Mouse (Mus musculus) intestine, embryonic 16.5 days (tissue): Measurements from ENCODE around the gene Fam83d. TPM values are rescaled to one million over a fixed set of nuclear protein-coding genes. Genes with fewer than 3 reads are reported as not detected.

Experiments used
- ATAC-seq: fragments of 200-750 bp; cut with Nextera tagmentation; 2 replicates; pipeline ENCODE4 v1.8.0; 2017; ENCODE audit warnings: moderate TSS enrichment, moderate library complexity
- H3K27ac ChIP-seq: fragments of 300-500 bp; sonication (generic); 2 replicates; pipeline ENCODE4 v1.5.1; 2014; ENCODE audit warnings: mild to moderate bottlenecking, low read length
- H3K27me3 ChIP-seq: fragments of 300-500 bp; sonication (generic); replicated peaks from 2 replicates; pipeline ENCODE4 v1.6.1; 2014; ENCODE audit warnings: low read length, control low read depth, mixed read lengths; ENCODE audit not compliant: control insufficient read depth, insufficient read depth
- H3K36me3 ChIP-seq: fragments of 300-500 bp; sonication (generic); 2 replicates; pipeline ENCODE4 v1.6.1; 2014; ENCODE audit warnings: low read length, control low read depth; ENCODE audit not compliant: control insufficient read depth, insufficient read depth
- H3K4me1 ChIP-seq: fragments of 300-500 bp; sonication (generic); 2 replicates; pipeline ENCODE4 v1.6.1; 2014; ENCODE audit warnings: low read length, control low read depth, mixed read lengths; ENCODE audit not compliant: control insufficient read depth, insufficient read depth
- H3K4me2 ChIP-seq: fragments of 300-500 bp; sonication (generic); 2 replicates; pipeline ENCODE4 v1.6.1; 2014; ENCODE audit warnings: low read depth, low read length, control low read depth
- H3K4me3 ChIP-seq: fragments of 300-500 bp; sonication (generic); 2 replicates; pipeline ENCODE4 v1.5.1; 2014; ENCODE audit warnings: mild to moderate bottlenecking, low read length
- H3K9ac ChIP-seq: fragments of 300-500 bp; sonication (generic); 2 replicates; pipeline ENCODE4 v1.6.1; 2014; ENCODE audit warnings: low read depth, low read length
- H3K9me3 ChIP-seq: fragments of 300-500 bp; sonication (generic); 2 replicates; pipeline ENCODE4 v1.6.1; 2016; ENCODE audit warnings: low read length, control low read depth; ENCODE audit not compliant: control insufficient read depth
- WGBS: fragments of 180-500 bp; shearing (Covaris S2); extraction: QIAGEN DNeasy Blood & Tissue Kit; methylation state at CpG from one replicate; pipeline ENCODE4 v1.1.7; 2014; 5-methylcytosine and 5-hydroxymethylcytosine counted together
- polyA plus RNA-seq: library from polyadenylated mRNA; unstranded; fragments of >200 nt; fragmentation: Nextera tagmentation; extraction: Ambion mirVana; gene quantifications from 2 replicates; pipeline ENCODE4 v1.2.1, GENCODE M21; 2015

Fam83d gene
- polyA plus RNA-seq, 1 experiment from 2014 or later: 45.0 TPM

GRCm38 (mm10) chr2:158770126-158770757 lies 2.3 kb downstream of the Fam83d start:
- Histone ChIP-seq H3K27me3 (no peaks in the 10 kb centered on the region), H3K4me3 (peak overlapping the region; percentile 80), H3K4me2 (peak overlapping the region; percentile 95), H3K9ac (peak overlapping the region; percentile 82), H3K9me3 (no peaks in the 10 kb centered on the region), H3K36me3 (peaks cover 3% of the 10 kb centered on the region; the same call in 1 of the 2 replicates), H3K4me1 (peaks cover 41% of the 10 kb centered on the region), H3K27ac (peak overlapping the region; percentile 37; the same call in 1 of the 2 replicates)
- WGBS: 35% methylated on average over 13 of the region's 13 CpGs
- no peak for ATAC-seq

DNA sequence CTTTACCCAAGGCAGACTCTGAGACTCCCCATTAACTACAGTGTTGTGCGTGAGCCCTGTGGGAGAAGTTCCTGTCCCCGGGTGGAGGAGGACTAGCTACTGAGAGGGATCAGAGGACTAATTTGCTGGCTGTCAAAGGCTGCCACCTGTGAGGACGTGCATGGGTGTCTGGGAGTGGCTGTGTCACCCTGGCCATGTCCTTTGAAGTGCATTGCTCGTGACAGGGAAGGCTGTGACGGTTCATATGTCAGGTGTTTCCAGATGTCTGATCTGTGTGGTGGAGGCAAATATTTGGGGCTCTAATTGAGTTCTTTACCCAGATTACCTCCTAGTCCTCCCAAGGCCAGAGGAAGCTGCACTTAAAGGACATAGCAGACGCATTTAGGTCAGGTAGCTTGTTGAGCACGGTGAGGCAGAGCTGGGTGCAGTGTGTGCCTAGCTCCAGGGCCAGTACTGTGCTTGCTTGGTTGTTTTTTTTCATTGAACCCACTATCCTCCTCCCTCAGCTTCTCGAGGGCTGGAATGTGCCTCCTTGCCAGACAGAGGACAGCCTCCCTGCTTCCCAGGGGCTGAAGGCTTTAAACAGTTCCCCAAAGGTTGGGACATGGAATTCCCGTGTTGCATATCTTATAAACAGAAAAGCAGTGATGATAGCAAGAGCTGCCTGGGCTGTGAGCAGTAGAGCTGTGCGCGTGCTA lies 3.3 kb downstream of the Fam83d start:
- peaks cover 3% of the 10 kb centered on the region; the same call in 1 of the 2 replicates for H3K36me3 ChIP-seq
- H3K27ac ChIP-seq: no peak overlapping the region
- peaks cover 48% of the 10 kb centered on the region for H3K4me1 ChIP-seq
- peak overlapping the region; percentile 95 for H3K4me2 ChIP-seq
- no peaks in the 10 kb centered on the region for H3K27me3 ChIP-seq
- H3K9me3 ChIP-seq: no peaks in the 10 kb centered on the region
- H3K9ac ChIP-seq: peak overlapping the region; percentile 19; the same call in 1 of the 2 replicates
- H3K4me3 ChIP-seq: peak overlapping the region; percentile 80
- no peak for ATAC-seq
- 44% methylated on average over 11 of the region's 11 CpGs for WGBS

DNA sequence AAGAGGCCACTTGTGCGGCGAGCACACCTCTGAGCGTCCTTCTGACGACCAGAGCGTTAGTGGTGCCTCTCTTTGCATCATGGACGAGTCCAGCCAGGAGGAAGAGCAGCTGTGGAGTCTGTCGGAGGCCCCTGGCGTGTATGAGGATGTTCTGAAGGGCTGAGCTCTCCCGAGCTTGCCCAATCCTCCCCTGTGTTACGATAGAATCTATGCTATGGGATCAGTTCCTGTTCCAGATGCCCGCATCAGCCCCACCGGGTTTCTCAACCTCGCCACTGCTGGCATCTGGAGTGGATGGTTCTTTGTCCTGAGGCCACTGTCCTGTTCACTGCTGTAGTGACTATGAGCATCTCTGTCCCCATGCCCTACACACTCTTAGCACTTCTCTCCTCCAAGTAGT lies 4.9 kb downstream of the Fam83d start:
- no peak for ATAC-seq
- Histone ChIP-seq H3K4me2 (no peak overlapping the region), H3K27ac (no peak overlapping the region), H3K4me1 (peaks cover 60% of the 10 kb centered on the region), H3K9ac (no peak overlapping the region), H3K9me3 (no peaks in the 10 kb centered on the region), H3K36me3 (peaks cover 3% of the 10 kb centered on the region; the same call in 1 of the 2 replicates), H3K4me3 (no peak overlapping the region), H3K27me3 (no peaks in the 10 kb centered on the region)
- 85% methylated on average over 13 of the region's 13 CpGs for WGBS

DNA sequence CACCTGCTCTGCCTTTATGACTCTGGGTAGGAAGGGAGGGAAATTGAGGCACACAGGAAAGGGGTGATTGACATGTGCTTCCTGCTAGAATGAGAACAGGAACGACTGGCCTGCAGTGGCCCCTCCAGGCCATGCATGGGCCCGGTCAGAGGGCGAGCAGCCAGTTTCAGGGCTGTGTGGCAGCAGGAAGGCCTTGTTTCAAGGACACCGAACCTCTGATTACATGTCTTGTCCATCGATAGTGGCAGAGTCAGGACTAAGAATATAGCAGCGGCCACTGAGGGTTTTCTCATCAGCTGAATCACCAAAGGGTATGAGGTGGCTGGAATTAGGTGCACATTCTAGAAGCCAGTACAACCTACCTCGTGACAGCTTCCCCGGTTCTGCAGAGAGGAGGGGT lies 7.0 kb downstream of the Fam83d start:
- WGBS: 65% methylated on average over 8 of the region's 8 CpGs
- no peak for ATAC-seq

GRCm38 (mm10) chr2:158776716-158777115 lies 8.8 kb downstream of the Fam83d start:
- WGBS: 81% methylated on average over 4 of the region's 4 CpGs
- Histone ChIP-seq H3K9me3 (no peaks in the 10 kb centered on the region), H3K27ac (no peak overlapping the region), H3K4me2 (no peak overlapping the region), H3K4me3 (no peak overlapping the region), H3K4me1 (peaks cover 40% of the 10 kb centered on the region), H3K27me3 (no peaks in the 10 kb centered on the region), H3K9ac (no peak overlapping the region), H3K36me3 (peaks cover 3% of the 10 kb centered on the region)
- no peak for ATAC-seq

More for the DNA sequence above, 7.0 kb downstream of the Fam83d start:
- peaks cover 58% of the 10 kb centered on the region for H3K4me1 ChIP-seq
- H3K9me3 ChIP-seq: no peaks in the 10 kb centered on the region
- no peak overlapping the region for H3K4me3 ChIP-seq
- H3K27ac ChIP-seq: no peak overlapping the region
- no peak overlapping the region for H3K4me2 ChIP-seq
- H3K9ac ChIP-seq: no peak overlapping the region
- no peaks in the 10 kb centered on the region for H3K27me3 ChIP-seq
- H3K36me3 ChIP-seq: peaks cover 3% of the 10 kb centered on the region; the same call in 1 of the 2 replicates

- 0 out of 2 replicates have a peak overlapping the region, but pooled peaks have one; percentile 46 for H3K27ac ChIP-seq
- H3K36me3 ChIP-seq: peaks cover 3% of the 10 kb centered on the region
- no peak overlapping the region for H3K4me2 ChIP-seq
- no peak overlapping the region for H3K4me3 ChIP-seq
- peaks cover 36% of the 10 kb centered on the region for H3K4me1 ChIP-seq
- no peaks in the 10 kb centered on the region for H3K9me3 ChIP-seq
- WGBS: 35% methylated on average over 6 of the region's 6 CpGs
- no peaks in the 10 kb centered on the region for H3K27me3 ChIP-seq
- peak; percentile 84 for ATAC-seq
- peak overlapping the region; percentile 27 for H3K9ac ChIP-seq
These were observed 9.6 kb downstream of the Fam83d start for GRCm38 (mm10) chr2:158777490-158777889.

DNA sequence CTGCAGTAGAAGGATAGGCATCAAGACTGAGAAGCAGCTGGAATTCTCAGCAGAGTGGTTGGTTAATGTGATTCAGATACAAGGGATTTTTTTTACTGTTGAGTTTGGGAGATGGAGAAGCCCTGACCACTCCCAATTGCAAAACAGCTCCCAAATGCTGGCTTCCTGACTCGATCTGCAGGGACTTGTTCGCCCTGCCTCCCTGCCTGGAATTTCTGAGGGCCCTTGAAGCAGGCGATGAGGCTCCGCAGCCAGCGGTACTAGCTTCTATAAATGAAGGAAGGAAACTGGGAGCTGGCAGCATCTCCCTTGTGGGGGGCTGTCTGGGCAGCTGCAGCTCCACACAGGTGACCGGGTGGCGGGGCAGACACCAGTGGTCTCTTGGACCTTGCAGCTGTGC lies 10.5 kb downstream of the Fam83d start:
- no peak for ATAC-seq
- Histone ChIP-seq H3K27me3 (no peaks in the 10 kb centered on the region), H3K4me1 (peaks cover 36% of the 10 kb centered on the region), H3K4me3 (no peak overlapping the region), H3K9ac (no peak overlapping the region), H3K27ac (no peak overlapping the region), H3K4me2 (no peak overlapping the region), H3K36me3 (peaks cover 3% of the 10 kb centered on the region), H3K9me3 (no peaks in the 10 kb centered on the region)
- 66% methylated on average over 7 of the region's 7 CpGs for WGBS

DNA sequence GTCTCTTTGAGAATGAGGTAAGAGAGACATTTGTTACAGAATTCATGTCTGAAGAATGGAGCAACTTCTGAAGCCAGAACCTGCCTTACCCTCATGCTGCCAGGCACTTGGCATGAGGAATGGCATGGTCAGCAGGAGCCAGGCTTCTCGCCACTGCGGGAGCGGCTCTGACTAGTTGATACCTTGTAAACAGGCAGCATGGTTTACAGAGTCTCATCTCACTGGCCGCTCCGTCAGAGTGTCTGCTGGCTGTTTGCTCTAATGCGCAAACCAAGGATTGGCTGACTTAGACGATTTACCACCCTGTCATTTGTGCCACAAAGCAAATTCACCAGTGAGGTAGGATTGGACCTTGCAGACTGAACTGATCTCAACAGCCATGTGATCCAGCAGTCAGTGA lies 13.2 kb downstream of the Fam83d start:
- Histone ChIP-seq H3K9ac (no peak overlapping the region), H3K9me3 (no peaks in the 10 kb centered on the region), H3K36me3 (peaks cover 10% of the 10 kb centered on the region), H3K4me1 (peaks cover 21% of the 10 kb centered on the region), H3K4me3 (no peak overlapping the region), H3K4me2 (no peak overlapping the region), H3K27ac (no peak overlapping the region), H3K27me3 (no peaks in the 10 kb centered on the region)
- WGBS: 91% methylated on average over 7 of the region's 7 CpGs
- no peak for ATAC-seq

- H3K9me3 ChIP-seq: no peaks in the 10 kb centered on the region
- 76% methylated on average over 14 of the region's 14 CpGs for WGBS
- H3K27me3 ChIP-seq: no peaks in the 10 kb centered on the region
- H3K36me3 ChIP-seq: peaks cover 10% of the 10 kb centered on the region
- no peak overlapping the region for H3K4me3 ChIP-seq
- no peak overlapping the region for H3K4me2 ChIP-seq
- no peak overlapping the region for H3K9ac ChIP-seq
- no peaks in the 10 kb centered on the region for H3K4me1 ChIP-seq
- peak; percentile 28; the same call in 1 of the 2 replicates for ATAC-seq
- H3K27ac ChIP-seq: no peak overlapping the region
These were observed 19.3 kb downstream of the Fam83d start for GRCm38 (mm10) chr2:158786927-158787795.
